Mouse (Mus musculus) limb, embryonic 14.5 days (tissue): ENCODE data around the gene Msl3. TPM values are rescaled to one million over a fixed set of nuclear protein-coding genes. Genes with fewer than 3 reads are reported as not detected.

Experiments
- ATAC-seq: fragments of 200-750 bp; cut with Nextera tagmentation; 2 replicates; pipeline ENCODE4 v1.8.0; 2017; ENCODE audit warnings: low read depth, moderate number of reproducible peaks, moderate TSS enrichment; ENCODE audit not compliant: low FRiP score
- DNase-seq: peaks from one replicate; pipeline ENCODE4 v3.0.0-alpha.2; 2015; ENCODE audit warnings: low spot score
- H3K27ac ChIP-seq: fragments of 300-500 bp; sonication (generic); replicated peaks from 2 replicates; pipeline ENCODE4 v1.5.1; 2014; ENCODE audit warnings: low read depth, mild to moderate bottlenecking, low read length, moderate library complexity, mixed read lengths
- H3K27me3 ChIP-seq: fragments of 300-500 bp; sonication (generic); 2 replicates; pipeline ENCODE4 v1.6.1; 2014; ENCODE audit warnings: low read length, mixed read lengths; ENCODE audit not compliant: control insufficient read depth, insufficient read depth
- H3K36me3 ChIP-seq: fragments of 300-500 bp; sonication (generic); 2 replicates; pipeline ENCODE4 v1.6.1; 2014; ENCODE audit warnings: mild to moderate bottlenecking, low read length, moderate library complexity, mixed read lengths; ENCODE audit not compliant: control insufficient read depth, insufficient read depth
- H3K4me1 ChIP-seq: fragments of 300-500 bp; sonication (generic); 2 replicates; pipeline ENCODE4 v1.6.1; 2014; ENCODE audit warnings: antibody characterized with exemption, low read length, mixed read lengths; ENCODE audit not compliant: control insufficient read depth, insufficient read depth
- H3K4me2 ChIP-seq: fragments of 300-500 bp; sonication (generic); replicated peaks from 2 replicates; pipeline ENCODE4 v1.6.1; 2014; ENCODE audit warnings: low read depth, mild to moderate bottlenecking, low read length, moderate library complexity; ENCODE audit not compliant: severe bottlenecking
- H3K4me3 ChIP-seq: fragments of 300-500 bp; sonication (generic); replicated peaks from 2 replicates; pipeline ENCODE4 v1.5.1; 2014; ENCODE audit warnings: low read length
- H3K9ac ChIP-seq: fragments of 300-500 bp; sonication (generic); 2 replicates; pipeline ENCODE4 v1.6.1; 2014; ENCODE audit warnings: mild to moderate bottlenecking, low read depth, low read length, moderate library complexity; ENCODE audit not compliant: severe bottlenecking
- H3K9me3 ChIP-seq: fragments of 300-500 bp; sonication (generic); 2 replicates; pipeline ENCODE4 v1.6.1; 2016; ENCODE audit warnings: low read length; ENCODE audit not compliant: control insufficient read depth
- POLR2A ChIP-seq: fragments of 200-500 bp; IDR thresholded peaks from 2 replicates; pipeline ENCODE4 v1.8.0; 2012; ENCODE audit warnings: inconsistent platforms, mild to moderate bottlenecking, moderate library complexity, borderline replicate concordance; ENCODE audit not compliant: insufficient read depth, insufficient read length; ENCODE audit errors: extremely low read depth
- WGBS: fragments of 180-500 bp; shearing (Covaris S2); extraction: QIAGEN DNeasy Blood & Tissue Kit; methylation state at CpG from one replicate; pipeline ENCODE4 v1.1.7; 2014; 5-methylcytosine and 5-hydroxymethylcytosine counted together
- polyA plus RNA-seq, 2 experiments: library from polyadenylated mRNA; depleted of rRNA in 1 of 2; stranded (reverse) in 1 of 2; unstranded in 1 of 2; fragments of >200 nt; fragmentation: Nextera tagmentation in 1 of 2; extraction: Ambion mirVana in 1 of 2; gene quantifications; 2 replicates each; pipeline versions ENCODE4 v1.2.1 to v1.2.3; 2012 to 2014

Gene Msl3
- polyA plus RNA-seq, 2 experiments = 38.4 to 40.7 TPM

GRCm38 (mm10) chrX:168649336-168649735 lies 24.4 kb downstream of the Msl3 start:
- Histone ChIP-seq H3K4me2 (no peak overlapping the region), H3K9ac (no peak overlapping the region), H3K9me3 (no peaks in the 10 kb centered on the region), H3K4me3 (no peak overlapping the region), H3K4me1 (no peaks in the 10 kb centered on the region), H3K27me3 (no peaks in the 10 kb centered on the region), H3K27ac (no peak overlapping the region), H3K36me3 (0 out of 2 replicates have a peak, but pooled peaks cover 10% of the 10 kb centered on the region)
- 53% methylated on average over 2 of the region's 2 CpGs for WGBS
- no peak for TF ChIP-seq POLR2A
- ATAC-seq (no peak), DNase-seq (no peak)

- H3K4me3 ChIP-seq = no peak overlapping the region
- WGBS = 80% methylated on average over 3 of the region's 3 CpGs
- no peaks in the 10 kb centered on the region for H3K27me3 ChIP-seq
- H3K36me3 ChIP-seq = 0 out of 2 replicates have a peak, but pooled peaks cover 7% of the 10 kb centered on the region
- H3K4me1 ChIP-seq = no peaks in the 10 kb centered on the region
- H3K4me2 ChIP-seq = no peak overlapping the region
- H3K9me3 ChIP-seq = no peaks in the 10 kb centered on the region
- no peak overlapping the region for H3K9ac ChIP-seq
- no peak overlapping the region for H3K27ac ChIP-seq
- DNase-seq (no peak), ATAC-seq (no peak)
- TF ChIP-seq POLR2A = no peak
Measured at GRCm38 (mm10) chrX:168647746-168648145, 26.0 kb downstream of the Msl3 start.

- no peaks in the 10 kb centered on the region for H3K27me3 ChIP-seq
- TF ChIP-seq POLR2A = no peak
- no peaks in the 10 kb centered on the region for H3K4me1 ChIP-seq
- H3K9me3 ChIP-seq = no peaks in the 10 kb centered on the region
- H3K36me3 ChIP-seq = no peaks in the 10 kb centered on the region
- WGBS = 75% methylated on average over 1 of the region's 1 CpGs
- H3K27ac ChIP-seq = no peak overlapping the region
- no peak overlapping the region for H3K4me3 ChIP-seq
- H3K9ac ChIP-seq = no peak overlapping the region
- ATAC-seq (no peak), DNase-seq (no peak)
- H3K4me2 ChIP-seq = no peak overlapping the region
Measured at GRCm38 (mm10) chrX:168643451-168643850, 30.2 kb downstream of the Msl3 start.

- peak overlapping the region; percentile 40 for H3K4me2 ChIP-seq
- H3K4me3 ChIP-seq = peak overlapping the region; percentile 33
- H3K36me3 ChIP-seq = no peaks in the 10 kb centered on the region
- H3K4me1 ChIP-seq = no peaks in the 10 kb centered on the region
- 23% methylated on average over 11 of the region's 11 CpGs for WGBS
- peak overlapping the region; percentile 31; the same call in 1 of the 2 replicates for H3K9ac ChIP-seq
- H3K27ac ChIP-seq = no peak overlapping the region
- no peak; the same call in 1 of the 2 replicates for ATAC-seq
- H3K27me3 ChIP-seq = no peaks in the 10 kb centered on the region
- no peaks in the 10 kb centered on the region for H3K9me3 ChIP-seq
- no peak for TF ChIP-seq POLR2A
- peak; percentile 47 for DNase-seq
Measured at GRCm38 (mm10) chrX:168639556-168640356, 33.9 kb downstream of the Msl3 start.

Other genes with a start within 250 kb of the Msl3 start
- 0.38 and 0.46 TPM in 2 replicates for gene Frmpd4, start 96.7 kb downstream of the Msl3 start, polyA plus RNA-seq (2012; rRNA removed)
- 0.41 and 0.55 TPM in 2 replicates for gene Frmpd4, start 96.7 kb downstream of the Msl3 start, polyA plus RNA-seq (2014; fragmentation: Nextera tagmentation; extraction: Ambion mirVana)
- gene Arhgap6, start 121.2 kb upstream of the Msl3 start, polyA plus RNA-seq (2012; rRNA removed) = 2.7 and 3.0 TPM in 2 replicates
- gene Arhgap6, start 121.2 kb upstream of the Msl3 start, polyA plus RNA-seq (2014; fragmentation: Nextera tagmentation; extraction: Ambion mirVana) = 3.8 and 4.1 TPM in 2 replicates